Mouse (Mus musculus) embryonic facial prominence, embryonic 13.5 days (tissue): ENCODE data around the gene Dohh. TPM values are rescaled to one million over a fixed set of nuclear protein-coding genes. Genes with fewer than 3 reads are reported as not detected.

ENCODE experiments used
- ATAC-seq: fragments of 200-750 bp; cut with Nextera tagmentation; 2 replicates; pipeline ENCODE4 v1.8.0; 2017; ENCODE audit warnings: low read depth; ENCODE audit not compliant: insufficient number of reproducible peaks, insufficient read depth, low FRiP score, low TSS enrichment
- H3K27ac ChIP-seq: fragments of 300-500 bp; sonication (generic); 2 replicates; pipeline ENCODE4 v1.5.1; 2015; ENCODE audit warnings: moderate library complexity, mild to moderate bottlenecking, inconsistent platforms
- H3K27me3 ChIP-seq: fragments of 300-500 bp; sonication (generic); 2 replicates; pipeline ENCODE4 v1.6.1; 2015; ENCODE audit warnings: mild to moderate bottlenecking, inconsistent platforms
- H3K36me3 ChIP-seq: fragments of 300-500 bp; sonication (generic); 2 replicates; pipeline ENCODE4 v1.6.1; 2015; ENCODE audit warnings: mild to moderate bottlenecking, inconsistent platforms
- H3K4me1 ChIP-seq: fragments of 300-500 bp; sonication (generic); 2 replicates; pipeline ENCODE4 v1.6.1; 2015; ENCODE audit warnings: inconsistent platforms
- H3K4me2 ChIP-seq: fragments of 300-500 bp; sonication (generic); 2 replicates; pipeline ENCODE4 v1.6.1; 2015; ENCODE audit warnings: moderate library complexity, mild to moderate bottlenecking, inconsistent platforms
- H3K4me3 ChIP-seq: fragments of 300-500 bp; sonication (generic); 2 replicates; pipeline ENCODE4 v1.5.1; 2015; ENCODE audit warnings: mild to moderate bottlenecking, inconsistent platforms
- H3K9ac ChIP-seq: fragments of 300-500 bp; sonication (generic); 2 replicates; pipeline ENCODE4 v1.6.1; 2015; ENCODE audit warnings: mild to moderate bottlenecking, inconsistent platforms
- H3K9me3 ChIP-seq: fragments of 300-500 bp; sonication (generic); 2 replicates; pipeline ENCODE4 v1.6.1; 2016; ENCODE audit warnings: inconsistent platforms
- WGBS: fragments of 180-500 bp; shearing (Covaris S2); methylation state at CpG from one replicate; pipeline ENCODE4 v1.1.7; 2015; ENCODE audit warnings: mixed read lengths; 5-methylcytosine and 5-hydroxymethylcytosine counted together
- polyA plus RNA-seq: library from polyadenylated mRNA; unstranded; fragments of >200 nt; fragmentation: Nextera tagmentation; extraction: Ambion mirVana; gene quantifications from 2 replicates; pipeline ENCODE4 v1.2.1, GENCODE M21; 2015

Dohh gene
- polyA plus RNA-seq, 1 experiment from 2014 or later = 71.8 TPM

GRCm38 (mm10) chr10:81349146-81349545, 35.1 kb upstream of the Dohh start:
- Histone ChIP-seq H3K9ac (peak overlapping the region; percentile 93), H3K27ac (no peak overlapping the region; the same call in 1 of the 2 replicates), H3K27me3 (peaks cover 36% of the 10 kb centered on the region), H3K4me1 (peaks cover 38% of the 10 kb centered on the region), H3K4me2 (peak overlapping the region; percentile 92), H3K4me3 (peak overlapping the region; percentile 82), H3K36me3 (peaks cover 27% of the 10 kb centered on the region), H3K9me3 (no peaks in the 10 kb centered on the region)
- WGBS = 8% methylated on average over 12 of the region's 12 CpGs
- ATAC-seq = no peak

GRCm38 (mm10) chr10:81349961-81350350, 34.3 kb upstream of the Dohh start:
- Histone ChIP-seq H3K27me3 (peaks cover 28% of the 10 kb centered on the region), H3K9me3 (no peaks in the 10 kb centered on the region), H3K9ac (peak overlapping the region; percentile 93), H3K4me1 (peaks cover 46% of the 10 kb centered on the region), H3K4me2 (peak overlapping the region; percentile 92), H3K27ac (peak overlapping the region; percentile 73; the same call in 1 of the 2 replicates), H3K4me3 (peak overlapping the region; percentile 82), H3K36me3 (peaks cover 27% of the 10 kb centered on the region)
- peak; percentile 2; the same call in 1 of the 2 replicates for ATAC-seq
- WGBS = under 1% methylated on average over 25 of the region's 29 CpGs

GRCm38 (mm10) chr10:81350351-81351063, 33.7 kb upstream of the Dohh start, which contains the start of gene Hmg20b:
Gene Hmg20b (minus strand): TSS chr10:81350480.
- Histone ChIP-seq H3K9ac (peak within 1 kb of the TSS; percentile 93), H3K9me3 (no peaks in the 10 kb centered on the region), H3K27me3 (peaks cover 23% of the 10 kb centered on the region), H3K36me3 (peaks cover 23% of the 10 kb centered on the region), H3K4me1 (peaks cover 46% of the 10 kb centered on the region), H3K4me2 (peak within 1 kb of the TSS; percentile 92), H3K27ac (peak within 1 kb of the TSS; percentile 73), H3K4me3 (peak within 1 kb of the TSS; percentile 82)
- ATAC-seq = peak; percentile 92
- under 1% methylated on average over 54 of the region's 54 CpGs for WGBS

DNA sequence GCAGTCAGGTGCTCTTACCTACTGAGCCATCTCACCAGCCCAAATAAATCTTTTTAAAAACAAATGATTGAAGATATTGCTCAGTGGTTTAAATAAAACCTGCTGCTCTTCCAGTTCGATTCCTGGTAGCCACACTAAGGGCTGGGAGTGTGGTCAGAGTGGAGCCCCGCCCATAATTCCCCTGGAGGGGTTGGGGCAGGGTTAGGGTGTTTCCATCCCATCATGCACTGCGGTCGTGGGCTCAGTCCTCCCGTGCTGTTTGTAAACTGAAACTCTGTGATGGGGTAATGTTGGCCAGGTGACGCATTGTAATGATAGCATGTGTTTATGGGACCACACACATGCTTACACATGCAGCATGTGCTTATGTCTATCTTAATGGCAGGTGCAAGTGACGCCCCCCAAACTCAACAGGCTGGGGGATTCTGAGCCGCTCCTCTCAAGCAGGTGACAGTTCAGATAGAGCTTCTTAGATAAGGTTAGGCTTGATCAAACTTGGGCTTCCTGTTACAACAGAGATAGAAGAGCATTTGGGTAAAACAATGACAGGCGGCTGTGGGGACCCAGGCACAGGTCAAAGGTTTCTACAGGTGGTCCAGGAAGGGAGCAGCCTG, 32.4 kb upstream of the Dohh start:
- peaks cover 17% of the 10 kb centered on the region for H3K36me3 ChIP-seq
- no peaks in the 10 kb centered on the region for H3K9me3 ChIP-seq
- no peak for ATAC-seq
- WGBS = 22% methylated on average over 9 of the region's 9 CpGs
- peaks cover 44% of the 10 kb centered on the region for H3K4me1 ChIP-seq
- no peak overlapping the region for H3K27ac ChIP-seq
- H3K27me3 ChIP-seq = peaks cover 12% of the 10 kb centered on the region; the same call in 1 of the 2 replicates
- no peak overlapping the region for H3K4me3 ChIP-seq
- no peak overlapping the region for H3K9ac ChIP-seq
- H3K4me2 ChIP-seq = no peak overlapping the region

- ATAC-seq = no peak
- H3K4me3 ChIP-seq = no peak overlapping the region
- H3K27ac ChIP-seq = no peak overlapping the region; the same call in 1 of the 2 replicates
- no peaks in the 10 kb centered on the region for H3K9me3 ChIP-seq
- H3K36me3 ChIP-seq = peaks cover under 1% of the 10 kb centered on the region; the same call in 1 of the 2 replicates
- H3K27me3 ChIP-seq = no peaks in the 10 kb centered on the region
- peaks cover 42% of the 10 kb centered on the region for H3K4me1 ChIP-seq
- H3K4me2 ChIP-seq = no peak overlapping the region
- H3K9ac ChIP-seq = 0 out of 2 replicates have a peak overlapping the region, but pooled peaks have one; percentile 49
- 53% methylated on average over 9 of the region's 9 CpGs for WGBS
Measured at GRCm38 (mm10) chr10:81354738-81355477, 29.3 kb upstream of the Dohh start.

DNA sequence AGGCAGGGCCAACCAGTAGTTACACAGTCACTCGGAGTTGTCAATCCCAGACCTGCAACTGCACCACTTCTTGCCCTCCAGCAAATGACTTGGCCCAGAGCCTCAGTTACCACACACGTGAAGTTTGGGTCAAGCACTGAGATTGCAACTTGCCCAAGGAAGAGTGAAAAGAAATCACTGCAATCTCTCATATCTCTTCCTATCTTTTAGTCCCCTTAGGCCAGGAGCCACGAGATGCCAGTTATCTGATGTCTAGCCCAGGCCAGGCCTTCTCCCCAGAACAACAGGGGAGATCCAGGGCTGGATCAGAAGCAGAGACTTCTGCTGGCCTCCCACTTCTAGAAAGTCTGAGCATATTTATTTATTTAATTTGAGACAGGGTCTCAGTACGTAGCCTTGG, 28.7 kb upstream of the Dohh start:
- Histone ChIP-seq H3K36me3 (peaks cover 6% of the 10 kb centered on the region), H3K27me3 (no peaks in the 10 kb centered on the region), H3K4me3 (no peak overlapping the region), H3K4me2 (no peak overlapping the region), H3K27ac (no peak overlapping the region), H3K9ac (no peak overlapping the region), H3K4me1 (peaks cover 44% of the 10 kb centered on the region), H3K9me3 (no peaks in the 10 kb centered on the region)
- WGBS = 62% methylated on average over 4 of the region's 4 CpGs
- ATAC-seq = no peak

DNA sequence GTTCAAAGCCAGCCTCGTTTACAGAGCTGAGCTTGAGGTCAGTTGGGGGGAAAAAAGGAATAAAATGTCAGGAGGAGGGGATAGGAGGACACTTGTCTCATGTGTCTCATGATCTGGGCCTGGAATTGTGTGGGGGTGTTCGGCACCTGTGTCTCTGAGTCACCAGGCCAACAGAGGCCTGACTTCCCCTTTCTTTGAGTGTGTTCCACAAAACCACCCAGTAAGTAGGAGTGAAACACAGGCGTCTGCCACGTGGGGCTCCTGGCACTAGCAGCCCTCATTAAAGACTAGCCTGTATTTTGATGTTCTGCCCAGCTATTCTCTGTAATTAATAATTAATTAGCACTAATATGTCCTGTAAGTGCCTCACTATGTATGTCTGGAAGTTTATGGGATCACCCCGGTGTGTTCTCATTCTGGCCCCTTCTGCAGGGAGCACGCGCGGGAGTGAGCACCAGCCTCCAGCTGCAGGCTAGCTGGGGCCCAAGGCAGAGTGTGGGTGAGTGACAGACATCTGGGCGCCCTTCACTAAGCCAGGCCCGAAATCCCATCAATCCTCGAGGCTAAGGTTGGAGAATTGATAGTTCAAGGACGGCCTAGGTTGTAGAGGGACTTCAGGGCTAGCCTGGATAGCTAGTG, 27.8 kb upstream of the Dohh start:
- Histone ChIP-seq H3K36me3 (peaks cover 11% of the 10 kb centered on the region), H3K4me2 (peak overlapping the region; percentile 98; the same call in 1 of the 2 replicates), H3K4me1 (peaks cover 48% of the 10 kb centered on the region), H3K9ac (no peak overlapping the region; the same call in 1 of the 2 replicates), H3K27me3 (no peaks in the 10 kb centered on the region), H3K4me3 (peak overlapping the region; percentile 78), H3K27ac (no peak overlapping the region), H3K9me3 (no peaks in the 10 kb centered on the region)
- ATAC-seq = no peak
- 53% methylated on average over 12 of the region's 12 CpGs for WGBS

DNA sequence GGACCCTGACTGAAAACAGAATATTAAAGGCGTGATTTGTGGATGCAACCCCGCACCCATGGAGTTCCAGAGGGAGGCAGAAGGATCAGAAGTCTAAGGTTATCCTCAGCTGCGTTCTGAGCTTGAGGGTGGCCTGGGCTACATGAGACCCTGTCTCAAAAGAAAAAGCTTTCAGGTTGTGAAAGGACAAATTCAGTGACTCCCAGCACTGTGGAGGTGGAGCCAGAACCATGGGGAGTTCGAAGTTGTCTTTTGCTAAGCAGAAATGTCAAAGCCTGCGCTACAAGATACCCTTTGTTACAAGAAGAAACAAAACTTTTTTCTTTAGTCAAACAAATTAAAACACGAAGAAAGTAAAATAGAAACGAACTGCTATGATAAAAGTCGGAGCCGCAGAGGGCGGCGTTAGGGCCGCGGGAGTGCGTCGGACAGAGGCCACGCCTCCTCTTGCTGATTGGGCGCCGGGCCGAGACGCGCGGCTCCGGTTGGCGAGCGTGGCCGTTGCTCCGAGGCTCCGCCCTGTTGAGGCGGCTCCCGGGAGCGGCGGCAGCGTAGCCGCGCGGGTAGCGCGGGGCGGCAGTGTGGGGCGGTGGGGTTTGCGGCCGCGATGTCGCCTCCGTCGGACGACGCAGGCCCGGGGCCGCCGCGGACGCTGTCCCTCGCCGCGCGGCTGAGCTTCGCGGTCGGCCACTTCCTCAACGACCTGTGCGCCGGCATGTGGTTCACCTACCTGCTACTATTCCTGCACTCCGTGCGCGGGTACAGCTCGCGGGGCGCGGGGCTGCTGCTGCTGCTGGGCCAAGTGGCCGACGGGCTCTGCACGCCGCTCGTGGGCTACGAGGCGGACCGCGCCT, 27.0 kb upstream of the Dohh start, which contains the start of gene Mfsd12:
Gene Mfsd12 (plus strand): TSS at position 501 of the 854 bp plus-strand sequence.
- peak within 1 kb of the TSS; percentile 84 for H3K9ac ChIP-seq
- H3K4me3 ChIP-seq = peak within 1 kb of the TSS; percentile 78
- no peak within 1 kb of the TSS for H3K27ac ChIP-seq
- H3K27me3 ChIP-seq = no peaks in the 10 kb centered on the region
- 2% methylated on average over 79 of the region's 79 CpGs for WGBS
- ATAC-seq = peak; percentile 80
- H3K4me2 ChIP-seq = peak within 1 kb of the TSS; percentile 98
- no peaks in the 10 kb centered on the region for H3K9me3 ChIP-seq
- H3K4me1 ChIP-seq = peaks cover 43% of the 10 kb centered on the region
- peaks cover 18% of the 10 kb centered on the region for H3K36me3 ChIP-seq

DNA sequence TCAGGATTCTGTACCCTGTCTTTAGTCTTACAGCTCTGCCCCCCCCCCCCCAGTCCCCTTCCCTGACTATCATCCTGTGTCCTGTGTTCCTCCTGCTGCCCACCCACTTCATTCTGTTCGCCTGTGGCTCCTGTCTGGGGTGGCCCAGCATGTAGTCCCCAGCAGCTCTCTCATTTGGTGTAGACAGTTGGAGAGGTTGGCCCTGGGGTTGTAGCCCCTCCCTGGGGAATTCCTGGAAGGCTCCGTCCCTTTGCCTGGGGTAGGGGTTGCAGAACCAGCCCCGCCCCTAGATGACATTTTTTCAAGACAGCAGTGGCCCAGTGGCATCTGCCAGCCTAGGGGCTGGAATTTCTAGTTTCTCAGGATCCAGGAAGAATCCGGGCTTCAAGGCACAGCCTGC, 26.0 kb upstream of the Dohh start:
- H3K36me3 ChIP-seq = peaks cover 28% of the 10 kb centered on the region
- no peak; the same call in 1 of the 2 replicates for ATAC-seq
- peak overlapping the region; percentile 78 for H3K4me3 ChIP-seq
- H3K4me2 ChIP-seq = peak overlapping the region; percentile 98
- H3K9ac ChIP-seq = peak overlapping the region; percentile 84
- peaks cover 49% of the 10 kb centered on the region for H3K4me1 ChIP-seq
- 30% methylated on average over 4 of the region's 4 CpGs for WGBS
- H3K27me3 ChIP-seq = peaks cover 8% of the 10 kb centered on the region
- no peak overlapping the region for H3K27ac ChIP-seq
- no peaks in the 10 kb centered on the region for H3K9me3 ChIP-seq

DNA sequence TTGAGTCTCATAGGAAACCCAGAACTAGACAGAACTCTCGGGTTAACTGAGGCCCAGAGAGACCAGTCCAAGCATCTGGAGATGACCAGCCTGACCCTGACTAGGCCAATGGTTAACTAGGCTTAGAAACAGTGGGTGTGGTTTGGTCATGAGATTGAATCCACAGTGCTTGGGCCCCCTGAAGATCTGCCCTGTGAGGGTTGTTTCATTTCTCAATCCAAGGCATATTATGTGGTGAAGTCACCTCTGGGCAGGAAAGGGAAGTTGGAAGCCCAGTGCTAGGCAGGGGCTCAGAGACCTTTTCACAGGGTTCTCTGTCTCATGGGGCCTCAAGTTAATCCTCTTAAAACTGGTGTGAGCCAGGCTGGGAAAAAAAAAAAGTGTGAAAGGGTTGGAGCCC, 25.4 kb upstream of the Dohh start:
- no peak for ATAC-seq
- peak overlapping the region; percentile 84 for H3K9ac ChIP-seq
- H3K4me3 ChIP-seq = peak overlapping the region; percentile 78
- H3K27me3 ChIP-seq = peaks cover 15% of the 10 kb centered on the region
- peaks cover 55% of the 10 kb centered on the region for H3K4me1 ChIP-seq
- 62% methylated on average over 1 of the region's 1 CpGs for WGBS
- H3K27ac ChIP-seq = 0 out of 2 replicates have a peak overlapping the region, but pooled peaks have one; percentile 11
- peaks cover 30% of the 10 kb centered on the region for H3K36me3 ChIP-seq
- H3K9me3 ChIP-seq = no peaks in the 10 kb centered on the region
- H3K4me2 ChIP-seq = peak overlapping the region; percentile 98
